Mouse (Mus musculus): ENCODE data around the gene Vmn2r38.
"Not testable (repeated sequence)": the region's sequence is repeated elsewhere in the genome, so short reads cannot be mapped to it uniquely, and the experiment has no call there.

Gene Vmn2r38

DNA sequence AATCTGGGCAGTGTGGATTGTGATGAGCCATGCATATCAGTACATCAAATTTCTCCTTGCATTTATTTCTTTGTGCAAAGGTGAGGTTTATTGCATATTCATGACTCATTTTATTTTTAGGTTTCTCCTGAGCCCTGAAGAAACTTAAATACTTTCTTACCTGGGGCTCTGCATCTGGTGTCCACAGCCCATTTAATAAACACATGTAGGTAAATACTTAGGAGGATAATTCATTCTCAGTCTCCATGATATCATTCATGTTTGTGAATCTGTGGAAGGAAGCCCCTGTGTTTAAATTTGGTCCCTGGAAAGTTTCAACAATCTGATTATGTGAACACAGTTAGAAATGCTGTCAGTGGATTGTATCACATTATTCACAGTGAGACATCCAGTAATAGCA, at the start of gene Vmn2r38:
Gene Vmn2r38 (minus strand): TSS at position 101 of the 400 bp plus-strand sequence.
- DNase-seq (ENCODE audit: low spot score in 2 of 2) = not testable (repeated sequence)

DNA sequence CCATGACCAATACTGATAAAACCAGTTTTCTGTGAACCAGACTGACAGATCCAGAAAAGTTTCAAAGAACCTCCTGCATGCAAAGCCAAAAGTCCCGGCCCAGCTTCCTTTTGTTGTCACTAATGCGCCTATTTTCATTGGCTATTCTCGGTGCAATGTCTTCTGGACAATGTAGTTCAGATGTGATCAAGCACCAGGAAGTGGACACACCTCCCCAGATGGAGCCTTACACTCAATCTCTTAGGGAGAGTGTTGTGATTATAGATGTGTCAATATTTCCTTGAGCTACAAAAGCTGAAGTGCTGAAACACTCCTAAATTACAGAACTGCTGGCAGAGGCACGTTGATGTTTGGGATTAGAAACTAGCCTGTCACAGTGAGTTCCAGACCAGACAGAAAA, 32.3 kb downstream of the Vmn2r38 start:
- DNase-seq (ENCODE audit: low spot score in 2 of 2) = not testable (repeated sequence)

DNA sequence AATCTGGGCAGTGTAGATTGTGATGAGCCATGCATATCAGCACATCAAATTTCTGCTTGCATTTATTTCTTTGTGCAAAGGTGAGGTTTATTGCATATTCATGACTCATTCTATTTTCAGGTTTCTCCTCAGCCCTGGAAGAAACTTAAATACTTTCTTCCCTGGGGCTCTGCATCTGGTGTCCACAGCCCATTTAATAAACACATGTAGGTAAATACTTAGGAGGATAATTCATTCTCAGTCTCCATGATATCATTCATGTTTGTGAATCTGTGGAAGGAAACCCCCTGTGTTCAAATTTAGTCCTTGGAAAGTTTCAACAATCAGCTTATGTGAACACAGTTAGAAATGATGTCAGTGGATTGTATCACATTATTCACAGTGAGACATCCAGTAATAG, 67.0 kb downstream of the Vmn2r38 start, which contains the start of gene Vmn2r39:
Gene Vmn2r39 (minus strand): TSS at position 101 of the 400 bp plus-strand sequence.
- DNase-seq (ENCODE audit: low spot score in 2 of 2) = not testable (repeated sequence)

Measured in urinary bladder, postnatal 36 days (tissue).